Mouse (Mus musculus): Measurements from ENCODE around the gene Fras1. TPM values are rescaled to one million over a fixed set of nuclear protein-coding genes. Genes with fewer than 3 reads are reported as not detected.

Fras1 gene
- polyA plus RNA-seq, 1 experiment from 2014 or later = 18.7 TPM

DNA sequence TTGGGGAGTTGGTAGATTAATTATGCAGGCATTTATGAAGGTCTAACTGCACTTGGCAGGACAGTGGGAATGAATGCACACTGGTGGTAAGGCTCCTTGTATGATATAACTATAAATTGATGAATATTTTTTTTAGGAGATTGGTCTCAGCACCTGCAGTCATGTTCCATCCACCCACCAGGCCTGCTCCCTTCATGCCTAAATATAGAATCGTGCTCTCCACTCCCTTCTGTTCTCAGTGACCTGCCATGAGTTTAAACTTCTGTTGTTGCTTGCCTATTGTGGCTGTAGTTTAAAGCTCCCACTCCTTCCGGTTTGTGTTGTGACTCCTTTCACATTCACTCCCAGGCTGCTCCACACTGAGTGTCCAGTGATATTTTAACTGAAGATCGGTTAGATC, 80.7 kb downstream of the Fras1 start:
- Histone ChIP-seq H3K9ac (ENCODE audit: low read length) (no peak overlapping the region), H3K4me2 (ENCODE audit: low read depth, low read length, severe bottlenecking) (no peak overlapping the region), H3K36me3 (ENCODE audit: control insufficient read depth, insufficient read depth, low read length) (no peaks in the 10 kb centered on the region; the same call in 1 of the 2 replicates), H3K9me3 (ENCODE audit: control insufficient read depth, low read length) (no peaks in the 10 kb centered on the region), H3K27me3 (ENCODE audit: control insufficient read depth, insufficient read depth, low read length) (no peaks in the 10 kb centered on the region), H3K4me3 (ENCODE audit: low read depth, low read length) (no peak overlapping the region), H3K27ac (ENCODE audit: low read depth, low read length) (no peak overlapping the region), H3K4me1 (replicated peaks; ENCODE audit: control insufficient read depth, insufficient read depth, low read length) (no peaks in the 10 kb centered on the region)
- DNase-seq (ENCODE audit: low spot score) (no peak), ATAC-seq (replicated peaks; ENCODE audit: low FRiP score) (no peak)
- 88% methylated on average over 3 of the region's 3 CpGs for WGBS

DNA sequence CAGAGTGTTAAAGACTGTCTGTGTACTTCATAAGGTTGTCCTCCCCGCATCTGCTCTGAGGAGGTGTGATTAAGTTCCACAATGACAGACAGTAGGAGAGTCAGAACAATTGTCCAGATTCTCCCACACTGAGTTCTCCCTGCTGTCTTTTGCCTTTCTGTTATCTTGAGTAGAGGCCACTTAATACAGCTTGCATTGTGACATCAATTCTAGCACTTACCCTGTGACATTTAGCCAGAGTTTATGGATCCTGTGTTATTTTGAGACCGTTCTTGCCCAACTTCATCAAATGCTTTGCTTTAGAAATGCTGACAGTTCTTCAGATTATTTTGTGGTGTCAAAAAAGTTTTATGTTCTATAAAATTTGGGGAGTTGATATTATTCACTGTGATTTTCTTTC, 81.5 kb downstream of the Fras1 start:
- Histone ChIP-seq H3K4me1 (replicated peaks; ENCODE audit: control insufficient read depth, insufficient read depth, low read length) (no peaks in the 10 kb centered on the region), H3K27ac (ENCODE audit: low read depth, low read length) (no peak overlapping the region), H3K9me3 (ENCODE audit: control insufficient read depth, low read length) (no peaks in the 10 kb centered on the region), H3K4me3 (ENCODE audit: low read depth, low read length) (no peak overlapping the region), H3K27me3 (ENCODE audit: control insufficient read depth, insufficient read depth, low read length) (no peaks in the 10 kb centered on the region), H3K36me3 (ENCODE audit: control insufficient read depth, insufficient read depth, low read length) (no peaks in the 10 kb centered on the region; the same call in 1 of the 2 replicates), H3K4me2 (ENCODE audit: low read depth, low read length, severe bottlenecking) (no peak overlapping the region), H3K9ac (ENCODE audit: low read length) (no peak overlapping the region)
- ATAC-seq (replicated peaks; ENCODE audit: low FRiP score) (no peak), DNase-seq (ENCODE audit: low spot score) (no peak)
- 91% methylated on average over 2 of the region's 2 CpGs for WGBS

DNA sequence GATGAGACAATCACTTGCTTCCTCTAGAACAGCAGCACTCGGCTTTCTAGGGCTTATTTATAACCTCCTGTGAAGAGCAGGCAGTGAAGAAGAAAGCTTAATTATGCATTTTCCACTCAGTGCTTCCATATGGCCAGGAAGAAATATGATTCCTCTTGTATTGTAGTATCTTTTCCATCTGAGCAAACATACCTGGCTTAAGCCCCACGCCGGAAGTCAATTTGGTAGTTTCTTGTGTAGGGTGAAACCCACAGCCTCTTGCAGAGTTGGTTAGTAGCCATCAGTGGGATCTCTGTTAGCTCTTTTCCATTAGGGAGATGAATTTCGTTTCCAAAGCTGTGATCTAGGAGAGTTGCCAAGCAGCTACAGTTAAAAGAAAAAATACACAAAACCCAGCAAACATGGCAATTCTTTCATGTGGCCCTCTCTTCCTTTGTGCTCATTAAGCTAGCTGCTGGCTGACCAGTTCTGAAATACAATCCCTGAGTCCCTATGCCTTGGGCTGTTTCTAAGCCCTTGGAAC, 83.7 kb downstream of the Fras1 start:
- no peak for ATAC-seq (replicated peaks; ENCODE audit: low FRiP score)
- no peak for DNase-seq (ENCODE audit: low spot score)
- Histone ChIP-seq H3K4me2 (ENCODE audit: low read depth, low read length, severe bottlenecking) (no peak overlapping the region), H3K4me1 (replicated peaks; ENCODE audit: control insufficient read depth, insufficient read depth, low read length) (no peaks in the 10 kb centered on the region), H3K9me3 (ENCODE audit: control insufficient read depth, low read length) (no peaks in the 10 kb centered on the region), H3K27me3 (ENCODE audit: control insufficient read depth, insufficient read depth, low read length) (no peaks in the 10 kb centered on the region), H3K9ac (ENCODE audit: low read length) (no peak overlapping the region), H3K36me3 (ENCODE audit: control insufficient read depth, insufficient read depth, low read length) (no peaks in the 10 kb centered on the region), H3K27ac (ENCODE audit: low read depth, low read length) (no peak overlapping the region), H3K4me3 (ENCODE audit: low read depth, low read length) (no peak overlapping the region)
- WGBS = 74% methylated on average over 4 of the region's 4 CpGs

DNA sequence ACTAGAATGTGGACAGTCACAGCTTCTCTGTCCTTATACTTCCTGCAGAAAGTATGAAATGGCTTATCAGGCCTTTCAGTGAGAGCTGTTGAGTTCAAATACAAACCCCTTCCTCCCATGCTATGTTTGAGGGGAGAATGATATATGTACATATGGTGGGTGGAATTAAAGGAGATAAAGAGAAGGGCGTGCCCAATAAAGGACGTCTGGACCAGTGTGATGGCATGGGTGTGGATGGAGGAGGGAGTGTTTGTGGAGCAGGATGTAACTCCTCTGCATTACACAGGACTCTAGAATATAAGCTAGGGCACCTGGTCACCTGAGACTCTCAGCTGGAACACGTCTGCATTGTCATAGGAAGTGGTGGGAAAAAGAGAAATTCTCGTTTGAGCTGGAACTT, 85.8 kb downstream of the Fras1 start:
- H3K36me3 ChIP-seq (ENCODE audit: control insufficient read depth, insufficient read depth, low read length) = no peaks in the 10 kb centered on the region
- H3K4me1 ChIP-seq (replicated peaks; ENCODE audit: control insufficient read depth, insufficient read depth, low read length) = no peaks in the 10 kb centered on the region
- no peak for ATAC-seq (replicated peaks; ENCODE audit: low FRiP score)
- WGBS = 83% methylated on average over 4 of the region's 4 CpGs
- no peaks in the 10 kb centered on the region for H3K9me3 ChIP-seq (ENCODE audit: control insufficient read depth, low read length)
- no peak overlapping the region for H3K4me3 ChIP-seq (ENCODE audit: low read depth, low read length)
- no peak overlapping the region for H3K9ac ChIP-seq (ENCODE audit: low read length)
- no peak overlapping the region for H3K27ac ChIP-seq (ENCODE audit: low read depth, low read length)
- no peak overlapping the region for H3K4me2 ChIP-seq (ENCODE audit: low read depth, low read length, severe bottlenecking)
- no peak for DNase-seq (ENCODE audit: low spot score)
- H3K27me3 ChIP-seq (ENCODE audit: control insufficient read depth, insufficient read depth, low read length) = no peaks in the 10 kb centered on the region

DNA sequence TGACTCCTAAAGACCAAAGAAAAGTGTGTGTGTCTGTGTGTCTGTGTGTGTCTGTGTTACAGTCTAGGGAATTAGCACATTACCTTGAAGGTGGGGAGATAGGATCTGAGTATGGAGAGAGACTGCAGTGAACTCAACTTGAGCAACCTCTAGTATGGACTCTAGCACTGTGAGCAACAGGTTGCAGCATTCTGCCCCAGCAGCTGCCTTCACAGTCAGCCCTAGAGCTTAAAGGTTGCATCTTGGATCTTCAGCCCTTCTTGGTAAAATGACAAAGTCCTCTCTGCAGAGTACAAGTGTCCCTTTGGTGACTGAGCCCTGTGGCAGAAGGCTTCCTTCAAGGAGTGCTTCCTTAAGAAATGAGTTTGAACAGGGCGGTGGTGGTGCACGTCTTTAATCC, 88.4 kb downstream of the Fras1 start:
- 87% methylated on average over 2 of the region's 2 CpGs for WGBS
- no peaks in the 10 kb centered on the region for H3K36me3 ChIP-seq (ENCODE audit: control insufficient read depth, insufficient read depth, low read length)

DNA sequence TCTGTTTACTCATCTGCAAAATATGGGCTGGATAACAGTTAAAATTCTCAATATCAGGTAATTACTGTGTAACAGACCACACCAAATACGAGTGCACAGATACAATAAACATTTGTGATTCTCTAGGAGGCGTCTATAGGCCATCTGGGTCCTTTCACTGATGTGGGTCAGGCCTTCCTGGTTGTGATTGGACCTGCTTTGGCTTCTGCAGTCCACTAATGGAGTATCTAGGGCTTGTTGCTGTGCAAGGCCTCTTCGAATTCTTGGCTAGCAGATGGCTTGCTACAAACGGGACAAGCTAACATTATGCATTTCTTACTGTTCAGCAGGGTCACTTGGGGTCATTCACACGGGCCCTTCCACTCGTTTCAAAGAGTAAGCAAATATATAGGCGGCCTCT, 92.7 kb downstream of the Fras1 start:
- Histone ChIP-seq H3K9me3 (ENCODE audit: control insufficient read depth, low read length) (no peaks in the 10 kb centered on the region), H3K4me2 (ENCODE audit: low read depth, low read length, severe bottlenecking) (no peak overlapping the region), H3K36me3 (ENCODE audit: control insufficient read depth, insufficient read depth, low read length) (no peaks in the 10 kb centered on the region), H3K4me3 (ENCODE audit: low read depth, low read length) (no peak overlapping the region), H3K27ac (ENCODE audit: low read depth, low read length) (no peak overlapping the region), H3K27me3 (ENCODE audit: control insufficient read depth, insufficient read depth, low read length) (no peaks in the 10 kb centered on the region), H3K4me1 (replicated peaks; ENCODE audit: control insufficient read depth, insufficient read depth, low read length) (no peaks in the 10 kb centered on the region), H3K9ac (ENCODE audit: low read length) (no peak overlapping the region)
- 67% methylated on average over 7 of the region's 7 CpGs for WGBS
- ATAC-seq (replicated peaks; ENCODE audit: low FRiP score) (no peak), DNase-seq (ENCODE audit: low spot score) (no peak)

More for the DNA sequence above, 88.4 kb downstream of the Fras1 start:
- Histone ChIP-seq H3K4me3 (ENCODE audit: low read depth, low read length) (no peak overlapping the region), H3K27ac (ENCODE audit: low read depth, low read length) (no peak overlapping the region), H3K4me1 (replicated peaks; ENCODE audit: control insufficient read depth, insufficient read depth, low read length) (no peaks in the 10 kb centered on the region), H3K9me3 (ENCODE audit: control insufficient read depth, low read length) (no peaks in the 10 kb centered on the region), H3K27me3 (ENCODE audit: control insufficient read depth, insufficient read depth, low read length) (no peaks in the 10 kb centered on the region), H3K9ac (ENCODE audit: low read length) (no peak overlapping the region), H3K4me2 (ENCODE audit: low read depth, low read length, severe bottlenecking) (no peak overlapping the region)
- ATAC-seq (replicated peaks; ENCODE audit: low FRiP score) = no peak
- DNase-seq (ENCODE audit: low spot score) = no peak

DNA sequence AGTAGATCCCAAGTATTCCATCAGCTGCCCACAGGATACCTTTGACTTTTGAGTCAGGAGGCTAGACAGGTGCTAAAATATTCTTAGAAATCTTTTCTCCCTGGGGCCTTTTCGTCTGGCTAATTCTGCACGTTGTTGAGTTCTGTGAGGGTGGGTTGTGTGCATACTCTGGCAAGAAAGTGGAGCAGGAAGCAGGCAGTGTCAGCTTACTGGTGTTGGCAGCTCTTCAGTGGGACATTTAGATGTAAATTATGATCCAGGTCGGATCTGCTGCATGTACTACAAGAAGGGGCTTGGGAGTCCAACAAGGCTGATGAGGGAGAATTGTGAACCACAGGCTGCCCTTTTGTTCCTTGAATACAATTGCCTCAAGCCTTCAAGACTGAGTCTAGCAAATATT, 98.2 kb downstream of the Fras1 start:
- Histone ChIP-seq H3K4me2 (ENCODE audit: low read depth, low read length, severe bottlenecking) (no peak overlapping the region), H3K4me1 (replicated peaks; ENCODE audit: control insufficient read depth, insufficient read depth, low read length) (no peaks in the 10 kb centered on the region), H3K27me3 (ENCODE audit: control insufficient read depth, insufficient read depth, low read length) (no peaks in the 10 kb centered on the region), H3K27ac (ENCODE audit: low read depth, low read length) (no peak overlapping the region), H3K9ac (ENCODE audit: low read length) (no peak overlapping the region), H3K4me3 (ENCODE audit: low read depth, low read length) (no peak overlapping the region), H3K36me3 (ENCODE audit: control insufficient read depth, insufficient read depth, low read length) (no peaks in the 10 kb centered on the region), H3K9me3 (ENCODE audit: control insufficient read depth, low read length) (no peaks in the 10 kb centered on the region)
- ATAC-seq (replicated peaks; ENCODE audit: low FRiP score) = no peak
- DNase-seq (ENCODE audit: low spot score) = no peak
- 72% methylated on average over 3 of the region's 3 CpGs for WGBS

DNA sequence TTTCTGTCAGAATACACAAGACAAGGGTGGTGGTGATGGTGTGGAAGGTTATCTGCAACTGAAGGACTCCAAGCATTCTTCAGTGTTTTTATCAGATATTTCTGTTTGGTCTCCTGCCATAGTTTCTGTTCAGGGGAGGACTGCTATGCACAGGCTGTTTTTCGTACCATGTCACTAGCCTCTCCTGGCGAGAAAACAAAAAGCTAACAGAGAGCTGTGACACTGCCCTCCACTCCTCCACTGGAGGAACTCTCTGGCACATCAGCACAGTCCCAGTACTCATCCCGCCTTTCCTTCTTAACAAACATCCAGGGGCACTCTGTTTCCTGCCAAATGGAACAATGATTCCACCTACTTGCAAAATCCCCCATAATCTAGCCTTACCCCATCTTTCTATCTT, 101.7 kb downstream of the Fras1 start:
- ATAC-seq (replicated peaks; ENCODE audit: low FRiP score) = no peak
- DNase-seq (ENCODE audit: low spot score) = no peak
- no peaks in the 10 kb centered on the region for H3K36me3 ChIP-seq (ENCODE audit: control insufficient read depth, insufficient read depth, low read length)
- 88% methylated on average over 3 of the region's 3 CpGs for WGBS
- H3K9me3 ChIP-seq (ENCODE audit: control insufficient read depth, low read length) = no peaks in the 10 kb centered on the region
- no peak overlapping the region for H3K4me2 ChIP-seq (ENCODE audit: low read depth, low read length, severe bottlenecking)
- H3K9ac ChIP-seq (ENCODE audit: low read length) = no peak overlapping the region
- H3K4me3 ChIP-seq (ENCODE audit: low read depth, low read length) = no peak overlapping the region
- no peaks in the 10 kb centered on the region for H3K27me3 ChIP-seq (ENCODE audit: control insufficient read depth, insufficient read depth, low read length)
- no peaks in the 10 kb centered on the region for H3K4me1 ChIP-seq (replicated peaks; ENCODE audit: control insufficient read depth, insufficient read depth, low read length)
- no peak overlapping the region for H3K27ac ChIP-seq (ENCODE audit: low read depth, low read length)

DNA sequence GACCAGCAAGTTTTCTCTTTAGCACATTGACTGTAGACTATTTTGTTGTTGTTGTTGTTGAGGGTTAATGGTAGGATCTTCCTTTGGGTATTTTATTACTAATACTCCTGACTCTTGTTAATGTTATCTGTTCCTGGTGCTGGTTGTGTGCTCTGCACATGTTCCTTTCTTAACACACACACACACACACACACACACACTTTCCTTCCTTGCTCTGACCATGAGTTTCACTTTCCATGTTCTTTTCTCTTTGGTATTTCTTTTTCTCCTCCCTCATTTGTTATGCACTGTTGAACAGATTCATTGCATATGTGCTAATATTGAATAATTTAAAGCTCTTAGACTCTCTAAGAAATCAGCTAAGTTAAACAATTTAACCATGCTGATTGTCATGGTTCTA, 105.2 kb downstream of the Fras1 start:
- DNase-seq (ENCODE audit: low spot score) (no peak), ATAC-seq (replicated peaks; ENCODE audit: low FRiP score) (no peak)
- Histone ChIP-seq H3K9me3 (ENCODE audit: control insufficient read depth, low read length) (no peaks in the 10 kb centered on the region), H3K4me1 (replicated peaks; ENCODE audit: control insufficient read depth, insufficient read depth, low read length) (no peaks in the 10 kb centered on the region), H3K27ac (ENCODE audit: low read depth, low read length) (no peak overlapping the region), H3K27me3 (ENCODE audit: control insufficient read depth, insufficient read depth, low read length) (no peaks in the 10 kb centered on the region), H3K9ac (ENCODE audit: low read length) (no peak overlapping the region), H3K36me3 (ENCODE audit: control insufficient read depth, insufficient read depth, low read length) (no peaks in the 10 kb centered on the region), H3K4me2 (ENCODE audit: low read depth, low read length, severe bottlenecking) (no peak overlapping the region), H3K4me3 (ENCODE audit: low read depth, low read length) (no peak overlapping the region)
